Mouse (Mus musculus) brain, embryonic 18.5 days (tissue): ENCODE results near the gene Strn3.
"Not testable (repeated sequence)": the region's sequence is repeated elsewhere in the genome, so short reads cannot be mapped to it uniquely, and the experiment has no call there.

Experiments used
- DNase-seq: peaks from one replicate; pipeline ENCODE4 v3.0.0-alpha.2; 2012; ENCODE audit warnings: low read depth, low spot score

The Strn3 gene

GRCm38 (mm10) chr12:51693419-51693818 is 1.7 kb upstream of the Strn3 start:
- DNase-seq: no peak

GRCm38 (mm10) chr12:51692870-51693269 is 1.2 kb upstream of the Strn3 start:
- not testable (repeated sequence) for DNase-seq

- DNase-seq: peak; percentile 24
These were observed 528 bp downstream of the Strn3 start, which contains the start of gene Ap4s1 for GRCm38 (mm10) chr12:51690893-51691844. Gene Ap4s1 (plus strand): TSS chr12:51691033.

- DNase-seq: no peak
These were observed 3.2 kb downstream of the Strn3 start for GRCm38 (mm10) chr12:51688546-51688945.

GRCm38 (mm10) chr12:51678844-51679243 is 12.9 kb downstream of the Strn3 start:
- no peak for DNase-seq

GRCm38 (mm10) chr12:51676442-51676841 is 15.3 kb downstream of the Strn3 start:
- no peak for DNase-seq

- DNase-seq: no peak
These were observed 18.4 kb downstream of the Strn3 start for GRCm38 (mm10) chr12:51673270-51673669.

- DNase-seq: no peak
These were observed 20.3 kb downstream of the Strn3 start for GRCm38 (mm10) chr12:51671231-51671891.

- DNase-seq: no peak
These were observed 24.8 kb downstream of the Strn3 start for GRCm38 (mm10) chr12:51666708-51667430.

- no peak for DNase-seq
These were observed 27.8 kb downstream of the Strn3 start for GRCm38 (mm10) chr12:51663908-51664307.

- DNase-seq: no peak
These were observed 28.7 kb downstream of the Strn3 start for GRCm38 (mm10) chr12:51663011-51663410.

- DNase-seq: no peak
These were observed 35.7 kb downstream of the Strn3 start for GRCm38 (mm10) chr12:51655944-51656465.

GRCm38 (mm10) chr12:51649401-51649800 is 42.3 kb downstream of the Strn3 start:
- DNase-seq: not testable (repeated sequence)

GRCm38 (mm10) chr12:51641871-51642270 is 49.8 kb downstream of the Strn3 start:
- DNase-seq: no peak

GRCm38 (mm10) chr12:51636689-51637470 is 54.8 kb downstream of the Strn3 start:
- DNase-seq: no peak

GRCm38 (mm10) chr12:51636260-51636659 is 55.4 kb downstream of the Strn3 start:
- DNase-seq: no peak

- no peak for DNase-seq
These were observed 58.2 kb downstream of the Strn3 start for GRCm38 (mm10) chr12:51633481-51633880.

GRCm38 (mm10) chr12:51623366-51623694 is 68.4 kb downstream of the Strn3 start:
- DNase-seq: no peak

GRCm38 (mm10) chr12:51622670-51623365 is 68.9 kb downstream of the Strn3 start:
- peak; percentile 20 for DNase-seq

GRCm38 (mm10) chr12:51621161-51621560 is 70.5 kb downstream of the Strn3 start:
- no peak for DNase-seq
